Mouse (Mus musculus): Measurements from ENCODE around the gene Cntn4. TPM values are rescaled to one million over a fixed set of nuclear protein-coding genes. Genes with fewer than 3 reads are reported as not detected.

The Cntn4 gene
- polyA plus RNA-seq, 1 experiment from 2014 or later = 1.5 TPM

- Histone ChIP-seq H3K9me3 (ENCODE audit: control insufficient read depth, low read length) (no peaks in the 10 kb centered on the region), H3K27me3 (ENCODE audit: control insufficient read depth, insufficient read depth, low read depth, low read length) (no peaks in the 10 kb centered on the region), H3K36me3 (ENCODE audit: control insufficient read depth, insufficient read depth, low read length) (no peaks in the 10 kb centered on the region), H3K9ac (ENCODE audit: low read length) (no peak overlapping the region), H3K4me2 (ENCODE audit: low read depth, low read length) (no peak overlapping the region), H3K4me3 (ENCODE audit: low read length) (no peak overlapping the region), H3K27ac (ENCODE audit: low read length) (no peak overlapping the region), H3K4me1 (replicated peaks; ENCODE audit: control insufficient read depth, insufficient read depth, low read length) (no peaks in the 10 kb centered on the region)
- 86% methylated on average over 8 of the region's 8 CpGs for WGBS
- ATAC-seq (ENCODE audit: low read depth) = no peak
Measured at GRCm38 (mm10) chr6:106675581-106675980, 998.1 kb downstream of the Cntn4 start.

GRCm38 (mm10) chr6:106701931-106702330, 1024.5 kb downstream of the Cntn4 start:
- Histone ChIP-seq H3K4me3 (ENCODE audit: low read length) (no peak overlapping the region), H3K27me3 (ENCODE audit: control insufficient read depth, insufficient read depth, low read depth, low read length) (no peaks in the 10 kb centered on the region), H3K9me3 (ENCODE audit: control insufficient read depth, low read length) (no peaks in the 10 kb centered on the region), H3K9ac (ENCODE audit: low read length) (no peak overlapping the region), H3K4me2 (ENCODE audit: low read depth, low read length) (no peak overlapping the region), H3K36me3 (ENCODE audit: control insufficient read depth, insufficient read depth, low read length) (no peaks in the 10 kb centered on the region), H3K27ac (ENCODE audit: low read length) (no peak overlapping the region), H3K4me1 (replicated peaks; ENCODE audit: control insufficient read depth, insufficient read depth, low read length) (no peaks in the 10 kb centered on the region)
- ATAC-seq (ENCODE audit: low read depth) = no peak
- 47% methylated on average over 3 of the region's 3 CpGs for WGBS

GRCm38 (mm10) chr6:106705506-106706035, 1028.1 kb downstream of the Cntn4 start:
- 29% methylated on average over 3 of the region's 3 CpGs for WGBS
- H3K9ac ChIP-seq (ENCODE audit: low read length) = no peak overlapping the region
- no peaks in the 10 kb centered on the region for H3K4me1 ChIP-seq (replicated peaks; ENCODE audit: control insufficient read depth, insufficient read depth, low read length)
- no peaks in the 10 kb centered on the region for H3K9me3 ChIP-seq (ENCODE audit: control insufficient read depth, low read length)
- H3K27me3 ChIP-seq (ENCODE audit: control insufficient read depth, insufficient read depth, low read depth, low read length) = no peaks in the 10 kb centered on the region
- H3K4me3 ChIP-seq (ENCODE audit: low read length) = no peak overlapping the region
- H3K27ac ChIP-seq (ENCODE audit: low read length) = no peak overlapping the region
- no peaks in the 10 kb centered on the region for H3K36me3 ChIP-seq (ENCODE audit: control insufficient read depth, insufficient read depth, low read length)
- H3K4me2 ChIP-seq (ENCODE audit: low read depth, low read length) = no peak overlapping the region
- ATAC-seq (ENCODE audit: low read depth) = no peak

- Histone ChIP-seq H3K4me2 (ENCODE audit: low read depth, low read length) (no peak overlapping the region), H3K27ac (ENCODE audit: low read length) (no peak overlapping the region), H3K4me3 (ENCODE audit: low read length) (no peak overlapping the region), H3K27me3 (ENCODE audit: control insufficient read depth, insufficient read depth, low read depth, low read length) (no peaks in the 10 kb centered on the region), H3K36me3 (ENCODE audit: control insufficient read depth, insufficient read depth, low read length) (no peaks in the 10 kb centered on the region), H3K4me1 (replicated peaks; ENCODE audit: control insufficient read depth, insufficient read depth, low read length) (no peaks in the 10 kb centered on the region), H3K9ac (ENCODE audit: low read length) (no peak overlapping the region), H3K9me3 (ENCODE audit: control insufficient read depth, low read length) (no peaks in the 10 kb centered on the region)
- no peak for ATAC-seq (ENCODE audit: low read depth)
- 73% methylated on average over 4 of the region's 4 CpGs for WGBS
Measured at GRCm38 (mm10) chr6:106725642-106726041, 1048.2 kb downstream of the Cntn4 start.

- no peaks in the 10 kb centered on the region for H3K27me3 ChIP-seq (ENCODE audit: control insufficient read depth, insufficient read depth, low read depth, low read length)
- no peak overlapping the region for H3K27ac ChIP-seq (ENCODE audit: low read length)
- H3K9me3 ChIP-seq (ENCODE audit: control insufficient read depth, low read length) = no peaks in the 10 kb centered on the region
- H3K4me1 ChIP-seq (replicated peaks; ENCODE audit: control insufficient read depth, insufficient read depth, low read length) = no peaks in the 10 kb centered on the region
- no peak for ATAC-seq (ENCODE audit: low read depth)
- WGBS = 66% methylated on average over 6 of the region's 6 CpGs
- no peak overlapping the region for H3K4me2 ChIP-seq (ENCODE audit: low read depth, low read length)
- H3K9ac ChIP-seq (ENCODE audit: low read length) = no peak overlapping the region
- no peaks in the 10 kb centered on the region for H3K36me3 ChIP-seq (ENCODE audit: control insufficient read depth, insufficient read depth, low read length)
- no peak overlapping the region for H3K4me3 ChIP-seq (ENCODE audit: low read length)
Measured at GRCm38 (mm10) chr6:106726078-106726477, 1048.6 kb downstream of the Cntn4 start.

GRCm38 (mm10) chr6:106727703-106728102, 1050.2 kb downstream of the Cntn4 start:
- no peak for ATAC-seq (ENCODE audit: low read depth)
- Histone ChIP-seq H3K4me2 (ENCODE audit: low read depth, low read length) (no peak overlapping the region), H3K9ac (ENCODE audit: low read length) (no peak overlapping the region), H3K36me3 (ENCODE audit: control insufficient read depth, insufficient read depth, low read length) (no peaks in the 10 kb centered on the region), H3K27me3 (ENCODE audit: control insufficient read depth, insufficient read depth, low read depth, low read length) (no peaks in the 10 kb centered on the region), H3K4me1 (replicated peaks; ENCODE audit: control insufficient read depth, insufficient read depth, low read length) (no peaks in the 10 kb centered on the region), H3K4me3 (ENCODE audit: low read length) (no peak overlapping the region), H3K27ac (ENCODE audit: low read length) (no peak overlapping the region), H3K9me3 (ENCODE audit: control insufficient read depth, low read length) (no peaks in the 10 kb centered on the region)
- WGBS = 50% methylated on average over 1 of the region's 1 CpGs

GRCm38 (mm10) chr6:106729682-106730314, 1052.3 kb downstream of the Cntn4 start:
- H3K27ac ChIP-seq (ENCODE audit: low read length) = no peak overlapping the region
- H3K4me1 ChIP-seq (replicated peaks; ENCODE audit: control insufficient read depth, insufficient read depth, low read length) = no peaks in the 10 kb centered on the region
- H3K27me3 ChIP-seq (ENCODE audit: control insufficient read depth, insufficient read depth, low read depth, low read length) = no peaks in the 10 kb centered on the region
- 73% methylated on average over 4 of the region's 4 CpGs for WGBS
- H3K4me2 ChIP-seq (ENCODE audit: low read depth, low read length) = no peak overlapping the region
- no peaks in the 10 kb centered on the region for H3K36me3 ChIP-seq (ENCODE audit: control insufficient read depth, insufficient read depth, low read length)
- H3K9me3 ChIP-seq (ENCODE audit: control insufficient read depth, low read length) = no peaks in the 10 kb centered on the region
- no peak overlapping the region for H3K4me3 ChIP-seq (ENCODE audit: low read length)
- no peak overlapping the region for H3K9ac ChIP-seq (ENCODE audit: low read length)
- ATAC-seq (ENCODE audit: low read depth) = no peak

GRCm38 (mm10) chr6:106732563-106732962, 1055.1 kb downstream of the Cntn4 start:
- ATAC-seq (ENCODE audit: low read depth) = no peak
- no peak overlapping the region for H3K4me2 ChIP-seq (ENCODE audit: low read depth, low read length)
- H3K36me3 ChIP-seq (ENCODE audit: control insufficient read depth, insufficient read depth, low read length) = no peaks in the 10 kb centered on the region
- H3K27ac ChIP-seq (ENCODE audit: low read length) = no peak overlapping the region
- no peak overlapping the region for H3K4me3 ChIP-seq (ENCODE audit: low read length)
- no peaks in the 10 kb centered on the region for H3K4me1 ChIP-seq (replicated peaks; ENCODE audit: control insufficient read depth, insufficient read depth, low read length)
- no peaks in the 10 kb centered on the region for H3K27me3 ChIP-seq (ENCODE audit: control insufficient read depth, insufficient read depth, low read depth, low read length)
- H3K9ac ChIP-seq (ENCODE audit: low read length) = no peak overlapping the region
- 63% methylated on average over 4 of the region's 4 CpGs for WGBS
- H3K9me3 ChIP-seq (ENCODE audit: control insufficient read depth, low read length) = no peaks in the 10 kb centered on the region

- H3K9ac ChIP-seq (ENCODE audit: low read length) = no peak overlapping the region
Measured at GRCm38 (mm10) chr6:106738229-106738628, 1060.8 kb downstream of the Cntn4 start.

More at GRCm38 (mm10) chr6:106738229-106738628, 1060.8 kb downstream of the Cntn4 start:
- no peak overlapping the region for H3K27ac ChIP-seq (ENCODE audit: low read length)
- no peak for ATAC-seq (ENCODE audit: low read depth)
- no peaks in the 10 kb centered on the region for H3K4me1 ChIP-seq (replicated peaks; ENCODE audit: control insufficient read depth, insufficient read depth, low read length)
- no peak overlapping the region for H3K4me2 ChIP-seq (ENCODE audit: low read depth, low read length)
- H3K9me3 ChIP-seq (ENCODE audit: control insufficient read depth, low read length) = no peaks in the 10 kb centered on the region
- 76% methylated on average over 3 of the region's 3 CpGs for WGBS
- no peak overlapping the region for H3K4me3 ChIP-seq (ENCODE audit: low read length)
- H3K27me3 ChIP-seq (ENCODE audit: control insufficient read depth, insufficient read depth, low read depth, low read length) = no peaks in the 10 kb centered on the region
- H3K36me3 ChIP-seq (ENCODE audit: control insufficient read depth, insufficient read depth, low read length) = no peaks in the 10 kb centered on the region
